Mouse (Mus musculus) neutrophil, adult 5-6 weeks (primary cell): ENCODE results near the gene Cfap73. TPM values are rescaled to one million over a fixed set of nuclear protein-coding genes. Genes with fewer than 3 reads are reported as not detected.

Source experiments
- ATAC-seq: fragments of 151-379, 151-347 bp; 2 replicates; pipeline ENCODE4 v1.8.0; 2017; ENCODE audit warnings: mild to moderate bottlenecking, moderate TSS enrichment; ENCODE audit not compliant: insufficient number of reproducible peaks, poor library complexity, low FRiP score, severe bottlenecking; ENCODE audit errors: extremely low read depth
- total RNA-seq: library from RNA; stranded (forward); fragments of 200-1000 nt; gene quantifications from 2 replicates; pipeline ENCODE4 v1.2.3, GENCODE M21; 2017

Gene Cfap73
- total RNA-seq, 1 experiment from 2014 or later, result not detected

- peak; percentile 53 for ATAC-seq
Measured at GRCm38 (mm10) chr5:120620375-120621077, 13.5 kb downstream of the Cfap73 start.

GRCm38 (mm10) chr5:120619201-120619600 is 14.8 kb downstream of the Cfap73 start:
- 0 out of 2 replicates have a peak, but pooled peaks have one; percentile 18 for ATAC-seq

GRCm38 (mm10) chr5:120618778-120619177 is 15.3 kb downstream of the Cfap73 start:
- ATAC-seq, result no peak

- no peak for ATAC-seq
Measured at GRCm38 (mm10) chr5:120615903-120616302, 18.1 kb downstream of the Cfap73 start.

- peak; percentile 88 for ATAC-seq
Measured at GRCm38 (mm10) chr5:120612822-120613604, 21.0 kb downstream of the Cfap73 start.

- ATAC-seq, result peak; percentile 74
Measured at GRCm38 (mm10) chr5:120612442-120612821, 21.6 kb downstream of the Cfap73 start, which contains the start of the genes Rita1 and Ddx54. Gene Rita1 (minus strand): TSS chr5:120612589. Gene Ddx54 (plus strand): TSS chr5:120612739.

- ATAC-seq, result no peak
Measured at GRCm38 (mm10) chr5:120611416-120611815, 22.6 kb downstream of the Cfap73 start.

GRCm38 (mm10) chr5:120610906-120611305 is 23.1 kb downstream of the Cfap73 start:
- no peak for ATAC-seq

- ATAC-seq, result no peak
Measured at GRCm38 (mm10) chr5:120609246-120609775, 24.7 kb downstream of the Cfap73 start.

- no peak for ATAC-seq
Measured at GRCm38 (mm10) chr5:120607335-120607734, 26.7 kb downstream of the Cfap73 start.

GRCm38 (mm10) chr5:120606590-120607200 is 27.3 kb downstream of the Cfap73 start:
- ATAC-seq, result no peak

- peak; percentile 71 for ATAC-seq
Measured at GRCm38 (mm10) chr5:120605688-120606087, 28.3 kb downstream of the Cfap73 start.

- no peak for ATAC-seq
Measured at GRCm38 (mm10) chr5:120605241-120605661, 28.8 kb downstream of the Cfap73 start.

GRCm38 (mm10) chr5:120604839-120605238 is 29.2 kb downstream of the Cfap73 start:
- peak; percentile 59 for ATAC-seq

GRCm38 (mm10) chr5:120603515-120603914 is 30.5 kb downstream of the Cfap73 start:
- no peak for ATAC-seq

- ATAC-seq, result no peak
Measured at GRCm38 (mm10) chr5:120602210-120602609, 31.8 kb downstream of the Cfap73 start.

GRCm38 (mm10) chr5:120600946-120601668 is 32.9 kb downstream of the Cfap73 start:
- ATAC-seq, result no peak

GRCm38 (mm10) chr5:120599625-120600024 is 34.4 kb downstream of the Cfap73 start:
- no peak for ATAC-seq

- no peak for ATAC-seq
Measured at GRCm38 (mm10) chr5:120594485-120594884, 39.5 kb downstream of the Cfap73 start.
